Mouse (Mus musculus) olfactory bulb, adult 2 months (tissue): Measurements from ENCODE around the gene Slc17a6. TPM values are rescaled to one million over a fixed set of nuclear protein-coding genes. Genes with fewer than 3 reads are reported as not detected.

Source experiments
- H3K27ac ChIP-seq: fragments of 200-500 bp; 2 replicates; pipeline ENCODE4 v1.5.1; 2012; ENCODE audit warnings: low read depth, low read length; ENCODE audit not compliant: insufficient read depth
- H3K4me1 ChIP-seq: fragments of 200-500 bp; 2 replicates; pipeline ENCODE4 v1.6.1; 2012; ENCODE audit warnings: low read length; ENCODE audit not compliant: control insufficient read depth, insufficient read depth
- H3K4me3 ChIP-seq: fragments of 200-500 bp; 2 replicates; pipeline ENCODE4 v1.5.1; 2012; ENCODE audit warnings: mild to moderate bottlenecking, low read depth, low read length, moderate library complexity; ENCODE audit not compliant: insufficient read depth
- CTCF ChIP-seq: fragments of 200-500 bp; IDR thresholded peaks from 2 replicates; pipeline ENCODE4 v1.5.1; 2012; ENCODE audit warnings: low read depth, mild to moderate bottlenecking, low read length, moderate library complexity; ENCODE audit not compliant: insufficient read depth
- POLR2A ChIP-seq: fragments of 200-500 bp; IDR thresholded peaks from 2 replicates; pipeline ENCODE4 v1.6.1; 2012; ENCODE audit warnings: mild to moderate bottlenecking, low read depth, low read length, moderate library complexity; ENCODE audit not compliant: insufficient read depth
- WGBS: fragments of 180-500 bp; shearing (Covaris S2); methylation state at CpG from one replicate; pipeline ENCODE4 v1.1.7; 2018; 5-methylcytosine and 5-hydroxymethylcytosine counted together
- polyA plus RNA-seq: library from polyadenylated mRNA; stranded (reverse); fragments of >200 nt; gene quantifications from 2 replicates; pipeline ENCODE4 v1.2.4, GENCODE M21; 2012; ENCODE audit warnings: low replicate concordance; ENCODE audit not compliant: missing spikeins, insufficient read depth, insufficient read length

The Slc17a6 gene
- polyA plus RNA-seq, 1 experiment: not detected

DNA sequence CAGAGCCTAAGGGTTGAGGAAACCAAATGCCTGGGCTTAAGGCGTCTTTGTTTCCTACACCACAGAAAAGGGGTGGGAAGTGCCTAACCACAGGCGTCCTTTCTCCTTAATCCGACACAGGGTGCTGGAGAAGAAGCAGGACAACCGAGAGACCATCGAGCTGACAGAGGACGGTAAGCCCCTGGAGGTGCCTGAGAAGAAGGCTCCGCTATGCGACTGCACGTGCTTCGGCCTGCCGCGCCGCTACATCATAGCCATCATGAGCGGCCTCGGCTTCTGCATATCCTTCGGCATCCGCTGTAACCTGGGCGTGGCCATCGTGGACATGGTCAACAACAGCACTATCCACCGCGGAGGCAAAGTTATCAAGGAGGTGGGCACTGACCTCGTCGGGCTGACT is 3.4 kb downstream of the Slc17a6 start:
- Histone ChIP-seq H3K4me3 (no peak overlapping the region), H3K4me1 (no peaks in the 10 kb centered on the region), H3K27ac (no peak overlapping the region)
- 1% methylated on average over 23 of the region's 23 CpGs for WGBS
- TF ChIP-seq CTCF: no peak
- TF ChIP-seq POLR2A: no peak

DNA sequence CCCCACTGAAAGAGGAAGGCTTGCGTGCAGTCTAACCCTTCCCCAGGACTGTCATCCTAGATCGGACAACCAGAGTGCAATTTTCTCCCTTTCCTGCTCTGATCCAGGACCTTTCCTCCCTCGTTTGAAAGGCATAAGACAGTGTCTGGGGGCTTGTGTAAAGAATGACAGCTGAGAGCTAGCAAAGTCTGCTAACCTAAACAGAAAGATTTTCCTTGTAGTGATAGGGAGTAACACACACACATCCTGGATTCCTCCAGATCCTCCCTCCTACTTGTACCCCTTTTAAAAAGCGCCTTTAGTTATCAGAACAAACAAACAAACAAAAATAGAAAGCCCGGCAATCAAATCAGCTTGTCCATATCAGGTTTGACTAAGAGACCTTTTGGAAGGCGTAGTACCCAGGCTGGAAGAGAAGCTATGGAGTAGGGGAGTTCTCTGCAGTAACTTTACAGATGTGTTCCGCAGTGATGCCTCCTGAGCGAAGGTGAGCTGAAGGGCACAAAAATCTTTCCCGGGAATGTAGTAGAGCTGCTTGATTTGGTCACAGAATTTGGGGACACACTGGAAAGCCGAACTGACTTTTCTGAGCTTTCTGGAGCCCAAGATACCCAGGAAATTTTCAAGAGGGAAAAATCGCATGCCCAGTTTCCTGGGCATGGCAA is 3.9 kb downstream of the Slc17a6 start:
- no peak for TF ChIP-seq CTCF
- TF ChIP-seq POLR2A: no peak
- H3K4me3 ChIP-seq: no peak overlapping the region
- no peaks in the 10 kb centered on the region for H3K4me1 ChIP-seq
- no peak overlapping the region for H3K27ac ChIP-seq
- WGBS: 10% methylated on average over 11 of the region's 11 CpGs

GRCm38 (mm10) chr7:51626451-51627000 is 4.7 kb downstream of the Slc17a6 start:
- TF ChIP-seq POLR2A (no peak), CTCF (no peak)
- 4% methylated on average over 16 of the region's 16 CpGs for WGBS
- Histone ChIP-seq H3K4me3 (no peak overlapping the region), H3K27ac (no peak overlapping the region), H3K4me1 (no peaks in the 10 kb centered on the region)

DNA sequence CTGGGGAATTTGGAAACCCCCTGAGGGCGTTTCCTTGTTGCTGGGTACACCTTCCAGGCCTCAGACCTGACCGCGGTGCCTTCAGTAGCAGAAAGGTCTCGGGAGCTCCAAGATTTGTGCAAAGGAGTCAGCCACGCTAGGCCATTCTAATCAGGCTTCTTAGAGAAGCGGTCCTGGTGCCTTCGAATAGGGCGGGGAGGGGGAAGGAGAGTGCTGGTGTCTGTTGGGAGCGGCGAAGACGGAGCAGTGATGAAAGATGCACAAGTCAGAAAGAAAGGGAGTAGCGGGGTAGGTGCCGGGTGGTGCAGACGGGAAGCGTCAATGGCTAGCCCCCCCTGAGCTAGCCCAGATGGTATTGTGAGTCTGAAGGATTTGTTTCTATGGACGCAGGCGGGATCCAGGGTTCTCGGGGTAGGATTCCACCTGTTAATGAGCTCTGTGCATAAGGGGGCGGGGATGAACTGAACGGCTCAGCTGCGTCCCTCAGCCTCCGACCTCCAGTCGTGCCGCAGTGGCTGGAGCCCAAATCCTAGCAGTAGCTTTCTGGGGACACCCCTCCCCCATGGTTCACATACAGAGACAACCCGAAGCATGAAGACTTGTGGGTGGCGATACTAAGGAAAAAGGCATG is 5.3 kb downstream of the Slc17a6 start:
- Histone ChIP-seq H3K4me1 (no peaks in the 10 kb centered on the region), H3K4me3 (no peak overlapping the region), H3K27ac (no peak overlapping the region)
- TF ChIP-seq POLR2A (no peak), CTCF (no peak)
- 3% methylated on average over 26 of the region's 26 CpGs for WGBS

GRCm38 (mm10) chr7:51627666-51628065 is 5.9 kb downstream of the Slc17a6 start:
- TF ChIP-seq POLR2A (no peak), CTCF (no peak)
- 4% methylated on average over 9 of the region's 9 CpGs for WGBS
- Histone ChIP-seq H3K27ac (no peak overlapping the region), H3K4me3 (no peak overlapping the region), H3K4me1 (no peaks in the 10 kb centered on the region)

DNA sequence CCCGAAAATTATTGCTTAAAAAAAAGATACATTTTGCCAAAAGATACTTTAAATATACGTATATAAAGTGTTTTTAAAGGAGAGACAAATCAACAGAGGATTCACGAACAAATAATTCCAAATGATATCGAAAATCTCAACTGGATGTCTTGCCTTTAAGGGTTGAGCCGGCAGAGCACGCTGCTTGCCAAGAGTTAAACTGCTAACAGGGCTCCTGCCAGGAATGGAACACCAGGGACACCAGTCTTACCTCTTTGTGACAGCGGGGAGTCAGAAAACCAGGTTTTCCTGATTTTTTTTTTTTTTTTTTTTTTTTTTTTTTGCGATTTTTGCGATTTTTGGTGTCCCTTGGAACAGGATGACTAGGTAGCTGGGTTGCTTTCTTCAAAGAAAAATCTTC is 6.5 kb downstream of the Slc17a6 start:
- no peak overlapping the region for H3K27ac ChIP-seq
- no peaks in the 10 kb centered on the region for H3K4me1 ChIP-seq
- 8% methylated on average over 9 of the region's 9 CpGs for WGBS
- H3K4me3 ChIP-seq: no peak overlapping the region
- TF ChIP-seq POLR2A (no peak), CTCF (no peak)

DNA sequence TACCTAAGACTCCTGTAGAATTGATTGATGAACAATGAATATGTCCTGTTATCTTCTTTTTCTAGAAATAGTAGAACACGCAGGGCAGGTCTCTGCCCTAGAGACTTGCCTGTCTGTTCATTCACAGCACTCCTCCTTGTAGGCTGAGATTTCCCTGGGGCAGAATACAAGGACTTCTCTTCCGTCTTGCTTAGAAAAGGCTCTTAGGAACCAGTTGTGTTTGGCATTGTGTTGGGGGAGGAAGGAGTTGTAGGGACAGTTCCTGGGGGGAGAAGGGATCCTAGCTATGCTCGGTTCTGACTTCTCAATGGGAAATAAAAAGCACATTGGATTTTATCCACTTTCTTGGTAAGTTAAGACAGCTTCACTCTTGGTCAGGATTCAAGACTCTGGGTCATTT is 7.4 kb downstream of the Slc17a6 start:
- 9% methylated on average over 3 of the region's 3 CpGs for WGBS
- H3K4me3 ChIP-seq: no peak overlapping the region
- TF ChIP-seq CTCF (no peak), POLR2A (no peak)

GRCm38 (mm10) chr7:51631171-51631570 is 9.4 kb downstream of the Slc17a6 start:
- 74% methylated on average over 3 of the region's 3 CpGs for WGBS
- TF ChIP-seq POLR2A (no peak), CTCF (no peak)
- Histone ChIP-seq H3K27ac (no peak overlapping the region), H3K4me3 (no peak overlapping the region), H3K4me1 (no peaks in the 10 kb centered on the region)

More for the DNA sequence above, 7.4 kb downstream of the Slc17a6 start:
- Histone ChIP-seq H3K4me1 (no peaks in the 10 kb centered on the region), H3K27ac (no peak overlapping the region)

- no peak overlapping the region for H3K4me3 ChIP-seq
Measured at GRCm38 (mm10) chr7:51632543-51633229, 10.9 kb downstream of the Slc17a6 start.

More at GRCm38 (mm10) chr7:51632543-51633229, 10.9 kb downstream of the Slc17a6 start:
- Histone ChIP-seq H3K27ac (no peak overlapping the region), H3K4me1 (no peaks in the 10 kb centered on the region)
- WGBS: 24% methylated on average over 9 of the region's 9 CpGs
- no peak for TF ChIP-seq CTCF
- TF ChIP-seq POLR2A: no peak
